Mouse (Mus musculus) mature B cell (primary cell): Measurements from ENCODE around the gene Rad17.

Source experiments
- in situ Hi-C: fragments of 300-500 bp; cut with MboI; formaldehyde crosslinking; loops from 2 replicates; pipeline ENCODE4 v1.14.3; 2019

Rad17 gene

GRCm38 (mm10) chr13:100650550-100651438 lies at the start of gene Rad17, which contains the start of gene Ak6:
Rad17 (minus strand) TSS chr13:100651051.
Ak6 (plus strand) TSS chr13:100650979.
- in situ Hi-C loops: no loop called here

- in situ Hi-C loops: no loop called here
Measured at GRCm38 (mm10) chr13:100698866-100699265, 48.0 kb upstream of the Rad17 start.

- in situ Hi-C loops: no loop called here
Measured at GRCm38 (mm10) chr13:100697541-100697940, 46.7 kb upstream of the Rad17 start.

- in situ Hi-C loops: no loop called here
Measured at GRCm38 (mm10) chr13:100687513-100687912, 36.7 kb upstream of the Rad17 start.

GRCm38 (mm10) chr13:100684355-100684754 lies 33.5 kb upstream of the Rad17 start:
- in situ Hi-C loops: no loop called here

- in situ Hi-C loops: no loop called here
Measured at GRCm38 (mm10) chr13:100682837-100683236, 32.0 kb upstream of the Rad17 start.

- in situ Hi-C loops: no loop called here
Measured at GRCm38 (mm10) chr13:100681615-100682014, 30.8 kb upstream of the Rad17 start.

GRCm38 (mm10) chr13:100675936-100676635 lies 25.2 kb upstream of the Rad17 start:
- in situ Hi-C loops: no loop called here

- in situ Hi-C loops: no loop called here
Measured at GRCm38 (mm10) chr13:100670181-100670741, 19.4 kb upstream of the Rad17 start.

GRCm38 (mm10) chr13:100669291-100670022 lies 18.6 kb upstream of the Rad17 start, which contains the start of gene Ccdc125:
Ccdc125 (plus strand) TSS chr13:100669717.
- in situ Hi-C loops: no loop called here

GRCm38 (mm10) chr13:100659864-100660456 lies 9.1 kb upstream of the Rad17 start:
- in situ Hi-C loops: no loop called here

GRCm38 (mm10) chr13:100658091-100658490 lies 7.2 kb upstream of the Rad17 start:
- in situ Hi-C loops: no loop called here

- in situ Hi-C loops: no loop called here
Measured at GRCm38 (mm10) chr13:100651439-100652186, 762 bp upstream of the Rad17 start, which contains the start of gene Taf9. Taf9 (plus strand) TSS chr13:100651579.

GRCm38 (mm10) chr13:100648223-100648622 lies 2.6 kb downstream of the Rad17 start:
- in situ Hi-C loops: no loop called here

- in situ Hi-C loops: no loop called here
Measured at GRCm38 (mm10) chr13:100642471-100643209, 8.2 kb downstream of the Rad17 start.

- in situ Hi-C loops: no loop called here
Measured at GRCm38 (mm10) chr13:100634106-100634691, 16.7 kb downstream of the Rad17 start.

- in situ Hi-C loops: no loop called here
Measured at GRCm38 (mm10) chr13:100622241-100622640, 28.6 kb downstream of the Rad17 start.

- in situ Hi-C loops: no loop called here
Measured at GRCm38 (mm10) chr13:100617583-100617982, 33.3 kb downstream of the Rad17 start.
